Mouse (Mus musculus): Measurements from ENCODE around the gene Esr1. TPM values are rescaled to one million over a fixed set of nuclear protein-coding genes. Genes with fewer than 3 reads are reported as not detected.

Gene Esr1
- polyA plus RNA-seq, 1 experiment, result not detected

- no peak overlapping the region for H3K9ac ChIP-seq (ENCODE audit: low read depth, poor library complexity, severe bottlenecking)
- no peak overlapping the region for H3K27ac ChIP-seq (ENCODE audit: insufficient read depth, low read length)
- no peaks in the 10 kb centered on the region for H3K36me3 ChIP-seq (ENCODE audit: control insufficient read depth, insufficient read depth, low read length, poor library complexity, severe bottlenecking)
- no peaks in the 10 kb centered on the region for H3K9me3 ChIP-seq (replicated peaks; ENCODE audit: control insufficient read depth, insufficient read depth, low read length, poor library complexity, severe bottlenecking)
- TF ChIP-seq POLR2A (IDR thresholded peaks at IDR 0.05; ENCODE audit: insufficient read depth, low read length), result no peak
- TF ChIP-seq EP300 (IDR thresholded peaks at IDR 0.05; ENCODE audit: insufficient read depth, low read depth, low read length), result no peak
- TF ChIP-seq CTCF (IDR thresholded peaks at IDR 0.05; ENCODE audit: low read depth, low read length), result no peak
- no peaks in the 10 kb centered on the region; the same call in 1 of the 2 replicates for H3K27me3 ChIP-seq (ENCODE audit: control insufficient read depth, insufficient read depth, low read length, poor library complexity, severe bottlenecking)
- no peak overlapping the region for H3K4me3 ChIP-seq (ENCODE audit: low read depth, low read length)
- no peaks in the 10 kb centered on the region for H3K4me1 ChIP-seq (ENCODE audit: control insufficient read depth, insufficient read depth, low read length)
Measured at GRCm38 (mm10) chr10:4830592-4830991, 219.2 kb downstream of the Esr1 start.

- Histone ChIP-seq H3K9me3 (replicated peaks; ENCODE audit: control insufficient read depth, insufficient read depth, low read length, poor library complexity, severe bottlenecking) (no peaks in the 10 kb centered on the region; the same call in 1 of the 2 replicates), H3K36me3 (ENCODE audit: control insufficient read depth, insufficient read depth, low read length, poor library complexity, severe bottlenecking) (no peaks in the 10 kb centered on the region), H3K4me3 (ENCODE audit: low read depth, low read length) (no peak overlapping the region), H3K27ac (ENCODE audit: insufficient read depth, low read length) (no peak overlapping the region), H3K4me1 (ENCODE audit: control insufficient read depth, insufficient read depth, low read length) (no peaks in the 10 kb centered on the region), H3K27me3 (ENCODE audit: control insufficient read depth, insufficient read depth, low read length, poor library complexity, severe bottlenecking) (no peaks in the 10 kb centered on the region), H3K9ac (ENCODE audit: low read depth, poor library complexity, severe bottlenecking) (no peak overlapping the region)
- no peak for TF ChIP-seq CTCF (IDR thresholded peaks at IDR 0.05; ENCODE audit: low read depth, low read length)
- no peak for TF ChIP-seq POLR2A (IDR thresholded peaks at IDR 0.05; ENCODE audit: insufficient read depth, low read length)
- no peak for TF ChIP-seq EP300 (IDR thresholded peaks at IDR 0.05; ENCODE audit: insufficient read depth, low read depth, low read length)
Measured at GRCm38 (mm10) chr10:4838099-4838498, 226.7 kb downstream of the Esr1 start.

GRCm38 (mm10) chr10:4841039-4841438, 229.6 kb downstream of the Esr1 start:
- Histone ChIP-seq H3K27me3 (ENCODE audit: control insufficient read depth, insufficient read depth, low read length, poor library complexity, severe bottlenecking) (no peaks in the 10 kb centered on the region), H3K4me3 (ENCODE audit: low read depth, low read length) (no peak overlapping the region), H3K27ac (ENCODE audit: insufficient read depth, low read length) (no peak overlapping the region), H3K36me3 (ENCODE audit: control insufficient read depth, insufficient read depth, low read length, poor library complexity, severe bottlenecking) (no peaks in the 10 kb centered on the region), H3K9ac (ENCODE audit: low read depth, poor library complexity, severe bottlenecking) (no peak overlapping the region), H3K9me3 (replicated peaks; ENCODE audit: control insufficient read depth, insufficient read depth, low read length, poor library complexity, severe bottlenecking) (no peaks in the 10 kb centered on the region; the same call in 1 of the 2 replicates), H3K4me1 (ENCODE audit: control insufficient read depth, insufficient read depth, low read length) (no peaks in the 10 kb centered on the region)
- TF ChIP-seq POLR2A (IDR thresholded peaks at IDR 0.05; ENCODE audit: insufficient read depth, low read length) (no peak), CTCF (IDR thresholded peaks at IDR 0.05; ENCODE audit: low read depth, low read length) (no peak), EP300 (IDR thresholded peaks at IDR 0.05; ENCODE audit: insufficient read depth, low read depth, low read length) (no peak)

- Histone ChIP-seq H3K36me3 (ENCODE audit: control insufficient read depth, insufficient read depth, low read length, poor library complexity, severe bottlenecking) (no peaks in the 10 kb centered on the region), H3K27ac (ENCODE audit: insufficient read depth, low read length) (no peak overlapping the region), H3K4me3 (ENCODE audit: low read depth, low read length) (no peak overlapping the region), H3K9ac (ENCODE audit: low read depth, poor library complexity, severe bottlenecking) (no peak overlapping the region), H3K4me1 (ENCODE audit: control insufficient read depth, insufficient read depth, low read length) (no peaks in the 10 kb centered on the region), H3K27me3 (ENCODE audit: control insufficient read depth, insufficient read depth, low read length, poor library complexity, severe bottlenecking) (no peaks in the 10 kb centered on the region), H3K9me3 (replicated peaks; ENCODE audit: control insufficient read depth, insufficient read depth, low read length, poor library complexity, severe bottlenecking) (no peaks in the 10 kb centered on the region)
- no peak for TF ChIP-seq CTCF (IDR thresholded peaks at IDR 0.05; ENCODE audit: low read depth, low read length)
- TF ChIP-seq POLR2A (IDR thresholded peaks at IDR 0.05; ENCODE audit: insufficient read depth, low read length), result no peak
- no peak for TF ChIP-seq EP300 (IDR thresholded peaks at IDR 0.05; ENCODE audit: insufficient read depth, low read depth, low read length)
Measured at GRCm38 (mm10) chr10:4847523-4847922, 236.1 kb downstream of the Esr1 start.

- Histone ChIP-seq H3K9ac (ENCODE audit: low read depth, poor library complexity, severe bottlenecking) (no peak overlapping the region), H3K27me3 (ENCODE audit: control insufficient read depth, insufficient read depth, low read length, poor library complexity, severe bottlenecking) (no peaks in the 10 kb centered on the region)
- TF ChIP-seq POLR2A (IDR thresholded peaks at IDR 0.05; ENCODE audit: insufficient read depth, low read length) (no peak), CTCF (IDR thresholded peaks at IDR 0.05; ENCODE audit: low read depth, low read length) (no peak), EP300 (IDR thresholded peaks at IDR 0.05; ENCODE audit: insufficient read depth, low read depth, low read length) (no peak)
Measured at GRCm38 (mm10) chr10:4849881-4850280, 238.5 kb downstream of the Esr1 start.

GRCm38 (mm10) chr10:4875076-4875737, 263.8 kb downstream of the Esr1 start:
- no peaks in the 10 kb centered on the region; the same call in 1 of the 2 replicates for H3K9me3 ChIP-seq (replicated peaks; ENCODE audit: control insufficient read depth, insufficient read depth, low read length, poor library complexity, severe bottlenecking)
- no peak for TF ChIP-seq POLR2A (IDR thresholded peaks at IDR 0.05; ENCODE audit: insufficient read depth, low read length)
- no peak for TF ChIP-seq EP300 (IDR thresholded peaks at IDR 0.05; ENCODE audit: insufficient read depth, low read depth, low read length)
- TF ChIP-seq CTCF (IDR thresholded peaks at IDR 0.05; ENCODE audit: low read depth, low read length), result no peak
- H3K9ac ChIP-seq (ENCODE audit: low read depth, poor library complexity, severe bottlenecking), result no peak overlapping the region
- no peaks in the 10 kb centered on the region for H3K36me3 ChIP-seq (ENCODE audit: control insufficient read depth, insufficient read depth, low read length, poor library complexity, severe bottlenecking)
- H3K27ac ChIP-seq (ENCODE audit: insufficient read depth, low read length), result no peak overlapping the region
- no peaks in the 10 kb centered on the region for H3K4me1 ChIP-seq (ENCODE audit: control insufficient read depth, insufficient read depth, low read length)
- no peak overlapping the region for H3K4me3 ChIP-seq (ENCODE audit: low read depth, low read length)
- H3K27me3 ChIP-seq (ENCODE audit: control insufficient read depth, insufficient read depth, low read length, poor library complexity, severe bottlenecking), result no peaks in the 10 kb centered on the region

More at GRCm38 (mm10) chr10:4849881-4850280, 238.5 kb downstream of the Esr1 start:
- Histone ChIP-seq H3K4me1 (ENCODE audit: control insufficient read depth, insufficient read depth, low read length) (no peaks in the 10 kb centered on the region), H3K36me3 (ENCODE audit: control insufficient read depth, insufficient read depth, low read length, poor library complexity, severe bottlenecking) (no peaks in the 10 kb centered on the region), H3K9me3 (replicated peaks; ENCODE audit: control insufficient read depth, insufficient read depth, low read length, poor library complexity, severe bottlenecking) (no peaks in the 10 kb centered on the region), H3K4me3 (ENCODE audit: low read depth, low read length) (no peak overlapping the region), H3K27ac (ENCODE audit: insufficient read depth, low read length) (no peak overlapping the region)
